Mouse (Mus musculus) E14TG2a.4 (cell line): ENCODE data around the gene Eif2b5.

Source experiments
- CTCF ChIP-seq: conservative IDR thresholded peaks from 2 replicates; pipeline ENCODE4 v1.5.1; 2014; ENCODE audit warnings: low read length
- NANOG ChIP-seq: IDR thresholded peaks from 2 replicates; pipeline ENCODE4 v1.6.1; 2014; ENCODE audit warnings: borderline replicate concordance, low read length, mixed read lengths
- POU5F1 ChIP-seq: IDR thresholded peaks from 2 replicates; pipeline ENCODE4 v1.6.1; 2014; ENCODE audit warnings: low read length, borderline replicate concordance

DNA sequence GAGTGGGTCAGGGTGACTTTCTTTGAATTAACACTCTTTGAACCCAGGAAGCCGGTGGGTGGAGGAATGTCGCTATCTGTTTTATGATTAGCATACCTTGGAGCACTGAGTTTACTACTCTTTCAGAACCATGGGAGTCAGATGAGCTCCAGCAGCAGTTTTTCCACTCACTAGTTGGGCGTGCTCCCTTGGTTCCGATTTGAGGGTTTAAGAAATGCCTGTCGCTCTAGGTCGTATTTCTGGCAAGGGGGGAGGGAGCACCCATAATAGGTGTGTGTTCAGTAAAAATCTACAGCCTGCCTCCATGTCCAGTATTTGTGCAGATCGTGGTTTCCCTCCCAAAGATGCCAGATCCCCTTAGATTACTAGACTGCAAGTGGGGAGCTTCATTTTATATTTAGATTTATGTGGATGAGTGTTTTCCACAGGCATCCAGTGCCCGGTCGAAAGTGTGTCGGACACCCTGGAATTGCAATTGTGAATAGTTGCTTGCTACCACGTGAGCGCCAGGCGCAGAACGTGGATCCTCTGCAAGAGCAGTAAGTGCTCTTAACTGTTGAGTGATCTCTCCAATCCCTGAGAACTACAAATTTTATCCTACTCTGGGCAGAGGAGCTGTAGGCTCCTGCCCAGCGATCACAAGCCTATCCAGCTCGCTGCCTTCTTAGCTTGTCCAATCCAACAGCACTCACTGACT lies 489 bp upstream of the Eif2b5 start:
- TF ChIP-seq CTCF = no peak
- TF ChIP-seq NANOG = no peak
- no peak for TF ChIP-seq POU5F1
